In the genomic region with DNA sequence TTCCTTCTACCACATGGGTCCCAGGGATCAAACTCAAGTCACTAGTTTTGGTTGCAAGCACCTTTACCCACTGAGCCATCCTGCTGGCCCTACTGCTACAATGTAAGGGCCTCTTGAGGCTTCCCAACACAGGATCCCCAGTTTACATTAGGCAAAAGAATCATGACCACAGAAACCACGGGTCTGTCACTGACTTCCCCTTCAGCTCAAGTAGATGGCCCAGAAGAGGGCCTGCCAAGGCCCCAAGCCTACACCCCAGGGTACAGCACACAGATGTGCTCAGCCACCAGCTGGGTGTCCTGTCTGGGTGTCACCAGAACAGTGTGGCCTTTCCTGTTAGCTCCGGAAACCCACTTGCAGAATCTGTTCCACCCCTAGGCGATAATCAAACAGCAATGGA, we compare ENCODE assay signal across 14 mouse cellular contexts. TPM values are rescaled to one million over a fixed set of nuclear protein-coding genes. Genes with fewer than 3 reads are reported as not detected.
DNase-seq lines count a peak whose midpoint lies in the region; ATAC-seq and TF ChIP-seq lines count a peak whose summit lies in the region.
"Had no signal": no experiment of that assay in that cellular context is flagged by ENCODE, and none has a peak within 500 bp of the region (broad histone marks: within the 10 kb centered on the region; RNA-seq: fewer than 3 reads in every experiment).

No protein-coding gene starts in this region.

- 0 out of 2 replicates have a peak, but pooled peaks have one; percentile 45 for ATAC-seq in liver, embryonic 16.5 days (ENCODE audit: low read depth)
- no peak for ATAC-seq in hindbrain, embryonic 12.5 days (ENCODE audit: low FRiP score)

- H3K27me3 ChIP-seq in liver, embryonic 16.5 days (ENCODE audit: control insufficient read depth, insufficient read depth, low read depth, low read length) = no peaks in the 10 kb centered on the region
- no peaks in the 10 kb centered on the region for H3K27me3 ChIP-seq in spleen, adult 2 months (ENCODE audit: control insufficient read depth, insufficient read depth, low read length)
- no peaks in the 10 kb centered on the region for H3K27me3 ChIP-seq in hindbrain, embryonic 12.5 days
- H3K27me3 ChIP-seq: embryonic facial prominence, embryonic 13.5 days; forebrain, embryonic 12.5 days had no signal

- TF ChIP-seq CTCF in bone marrow macrophage, adult 2 months (IDR thresholded peaks at IDR 0.05; ENCODE audit: low read depth, low read length) = no peak
- no peak for TF ChIP-seq CTCF in spleen, adult 2 months (IDR thresholded peaks at IDR 0.05; ENCODE audit: extremely low read depth, insufficient read depth, insufficient read length, insufficient replicate concordance)

- no peaks in the 10 kb centered on the region; the same call in 1 of the 2 replicates for H3K9me3 ChIP-seq in liver, embryonic 16.5 days (replicated peaks; ENCODE audit: control insufficient read depth, low read length)
- H3K9me3 ChIP-seq in hindbrain, embryonic 12.5 days (replicated peaks) = no peaks in the 10 kb centered on the region
- H3K9me3 ChIP-seq: embryonic facial prominence, embryonic 13.5 days; forebrain, embryonic 12.5 days had no signal

- H3K4me3 ChIP-seq in bone marrow macrophage, adult 2 months (ENCODE audit: insufficient read depth, low read length) = no peak overlapping the region
- no peak overlapping the region for H3K4me3 ChIP-seq in liver, embryonic 16.5 days (ENCODE audit: low read depth, low read length)
- no peak overlapping the region for H3K4me3 ChIP-seq in spleen, adult 2 months (ENCODE audit: extremely low read depth, insufficient read depth, insufficient read length)
- H3K4me3 ChIP-seq in hindbrain, embryonic 12.5 days = no peak overlapping the region
- H3K4me3 ChIP-seq: embryonic facial prominence, embryonic 13.5 days; forebrain, embryonic 12.5 days had no signal

- TF ChIP-seq POLR2A in bone marrow macrophage, adult 2 months (IDR thresholded peaks at IDR 0.05; ENCODE audit: borderline replicate concordance, low read depth, low read length) = no peak
- TF ChIP-seq POLR2A in spleen, adult 2 months (IDR thresholded peaks at IDR 0.05; ENCODE audit: low read depth, low read length) = no peak

- WGBS in liver, embryonic 16.5 days (ENCODE audit: insufficient replicate concordance) = 13% methylated on average over 3 of the region's 3 CpGs
- WGBS in spleen, adult 2 months = 20% methylated on average over 3 of the region's 3 CpGs
- WGBS in hindbrain, embryonic 12.5 days = 76% methylated on average over 3 of the region's 3 CpGs

- peaks cover 17% of the 10 kb centered on the region for H3K4me1 ChIP-seq in bone marrow macrophage, adult 2 months (ENCODE audit: control insufficient read depth, insufficient read depth, low read length)
- H3K4me1 ChIP-seq in liver, embryonic 16.5 days (ENCODE audit: control insufficient read depth, low read depth, low read length) = no peaks in the 10 kb centered on the region
- H3K4me1 ChIP-seq in spleen, adult 2 months (ENCODE audit: control insufficient read depth, insufficient read depth, insufficient read length) = peaks cover 2% of the 10 kb centered on the region; the same call in 1 of the 2 replicates
- no peaks in the 10 kb centered on the region for H3K4me1 ChIP-seq in hindbrain, embryonic 12.5 days
- H3K4me1 ChIP-seq: forebrain, embryonic 12.5 days had no signal

- DNase-seq in B cell, adult 2 months = peak; percentile 49 to 50
- DNase-seq in spleen, adult 2 months (ENCODE audit: low read depth in 1 of 2, low spot score in 2 of 2) = peak; percentile 22 to 31
- DNase-seq in layer of hippocampus, adult 18-20 months (ENCODE audit: low spot score in 2 of 2) = no peak
- no peak for DNase-seq in heart, adult 8-10 months (ENCODE audit: low spot score)
- DNase-seq: adrenal gland, postnatal 10 days; cerebellum, postnatal 14 days; heart, postnatal 36 days; left cerebral cortex, postnatal 4 days had no signal

- peak overlapping the region; percentile 47 for H3K27ac ChIP-seq in bone marrow macrophage, adult 2 months (ENCODE audit: insufficient read depth, low read depth, low read length)
- H3K27ac ChIP-seq in liver, embryonic 16.5 days (ENCODE audit: low read length) = no peak overlapping the region
- no peak overlapping the region for H3K27ac ChIP-seq in spleen, adult 2 months (ENCODE audit: insufficient read depth, low read length)
- H3K27ac ChIP-seq in hindbrain, embryonic 12.5 days = no peak overlapping the region
- H3K27ac ChIP-seq: embryonic facial prominence, embryonic 13.5 days; forebrain, embryonic 12.5 days; kidney, postnatal 0 days had no signal

- H3K4me2 ChIP-seq in liver, embryonic 16.5 days (ENCODE audit: low read depth, low read length) = no peak overlapping the region
- H3K4me2 ChIP-seq in hindbrain, embryonic 12.5 days (replicated peaks) = no peak overlapping the region
- H3K4me2 ChIP-seq: embryonic facial prominence, embryonic 13.5 days; forebrain, embryonic 12.5 days had no signal

- no peaks in the 10 kb centered on the region for H3K36me3 ChIP-seq in liver, embryonic 16.5 days (ENCODE audit: control insufficient read depth, insufficient read depth)
- H3K36me3 ChIP-seq in spleen, adult 2 months (ENCODE audit: control insufficient read depth, insufficient read depth, low read length) = no peaks in the 10 kb centered on the region
- H3K36me3 ChIP-seq in hindbrain, embryonic 12.5 days = no peaks in the 10 kb centered on the region
- H3K36me3 ChIP-seq: embryonic facial prominence, embryonic 13.5 days; forebrain, embryonic 12.5 days had no signal

- no peak overlapping the region for H3K9ac ChIP-seq in liver, embryonic 16.5 days (ENCODE audit: low read depth, low read length)
- H3K9ac ChIP-seq in hindbrain, embryonic 12.5 days = no peak overlapping the region
- H3K9ac ChIP-seq: embryonic facial prominence, embryonic 13.5 days; forebrain, embryonic 12.5 days had no signal

RNA-seq across cellular contexts. Expression of a gene that starts 20.3 kb away (rescaled TPM):
- polyA plus RNA-seq in bone marrow macrophage, adult 2 months (2012; ENCODE audit: insufficient read depth, insufficient read length, missing spikeins) = 25.2 and 29.6 TPM in 2 replicates
- 4.3 and 5.9 TPM in 2 replicates for polyA plus RNA-seq in liver, embryonic 16.5 days (2015; fragmentation: Nextera tagmentation; extraction: Ambion mirVana)
- 41.8 and 45.9 TPM in 2 replicates for polyA plus RNA-seq in spleen, adult 2 months (2012; rRNA removed)
- total RNA-seq in layer of hippocampus, adult 18-20 months (2021) = 10 to 100 TPM; 81.2 to 86.4 TPM
- total RNA-seq in heart, adult 8-10 months (2022) = 10 to 100 TPM; 43.6 to 62.3 (median 52.9) TPM
- polyA plus RNA-seq in hindbrain, embryonic 12.5 days (2016; fragmentation: Nextera tagmentation; extraction: Ambion mirVana) = 23.4 and 26.0 TPM in 2 replicates

Comparison
In these comparisons a context has a peak if more than half of its experiments do, and no peak if none do; other contexts are left out.
1. DNase-seq: peak in B cell, adult 2 months (2 of 2) and spleen, adult 2 months (2 of 2); none in layer of hippocampus, adult 18-20 months (0 of 2) and heart, adult 8-10 months (single experiment).